Mouse (Mus musculus) urinary bladder, postnatal 14 days (tissue): ENCODE results near the gene Olfr60.

ENCODE experiments used
- DNase-seq: peaks from one replicate; pipeline ENCODE4 v3.0.0; 2021; ENCODE audit warnings: low spot score

Gene Olfr60

GRCm38 (mm10) chr7:140361571-140361970 is at the start of gene Olfr60:
TSS of gene Olfr60 (minus strand) at chr7:140361671.
- DNase-seq = no peak

- DNase-seq = no peak
Measured at GRCm38 (mm10) chr7:140402818-140403217, 41.3 kb upstream of the Olfr60 start, which contains the start of gene Olfr531. TSS of gene Olfr531 (minus strand) at chr7:140402918.

- DNase-seq = no peak
Measured at GRCm38 (mm10) chr7:140376911-140377310, 15.4 kb upstream of the Olfr60 start.

GRCm38 (mm10) chr7:140376231-140376630 is 14.8 kb upstream of the Olfr60 start, which contains the start of gene Olfr530:
TSS of gene Olfr530 (minus strand) at chr7:140376331.
- no peak for DNase-seq

- no peak for DNase-seq
Measured at GRCm38 (mm10) chr7:140374300-140374699, 12.8 kb upstream of the Olfr60 start.

- DNase-seq = no peak
Measured at GRCm38 (mm10) chr7:140333717-140334116, 27.8 kb downstream of the Olfr60 start, which contains the start of gene Olfr527. TSS of gene Olfr527 (plus strand) at chr7:140334017.

- no peak for DNase-seq
Measured at GRCm38 (mm10) chr7:140329766-140330304, 31.6 kb downstream of the Olfr60 start.

GRCm38 (mm10) chr7:140321135-140321534 is 40.3 kb downstream of the Olfr60 start:
- no peak for DNase-seq

GRCm38 (mm10) chr7:140320558-140320957 is 40.9 kb downstream of the Olfr60 start, which contains the start of gene Olfr525:
TSS of gene Olfr525 (plus strand) at chr7:140320858.
- DNase-seq = no peak

GRCm38 (mm10) chr7:140319861-140320385 is 41.5 kb downstream of the Olfr60 start:
- no peak for DNase-seq

GRCm38 (mm10) chr7:140299416-140299815 is 62.1 kb downstream of the Olfr60 start:
- no peak for DNase-seq

- DNase-seq = no peak
Measured at GRCm38 (mm10) chr7:140296876-140297275, 64.6 kb downstream of the Olfr60 start.

- DNase-seq = no peak
Measured at GRCm38 (mm10) chr7:140295746-140296145, 65.7 kb downstream of the Olfr60 start.
